Mouse (Mus musculus): Measurements from ENCODE around the gene Samd4b. TPM values are rescaled to one million over a fixed set of nuclear protein-coding genes. Genes with fewer than 3 reads are reported as not detected.
A peak's percentile ranks its signal among the peaks of the same experiment; 100 is the strongest.

Gene Samd4b
- polyA plus RNA-seq, 1 experiment, result 93.9 TPM

DNA sequence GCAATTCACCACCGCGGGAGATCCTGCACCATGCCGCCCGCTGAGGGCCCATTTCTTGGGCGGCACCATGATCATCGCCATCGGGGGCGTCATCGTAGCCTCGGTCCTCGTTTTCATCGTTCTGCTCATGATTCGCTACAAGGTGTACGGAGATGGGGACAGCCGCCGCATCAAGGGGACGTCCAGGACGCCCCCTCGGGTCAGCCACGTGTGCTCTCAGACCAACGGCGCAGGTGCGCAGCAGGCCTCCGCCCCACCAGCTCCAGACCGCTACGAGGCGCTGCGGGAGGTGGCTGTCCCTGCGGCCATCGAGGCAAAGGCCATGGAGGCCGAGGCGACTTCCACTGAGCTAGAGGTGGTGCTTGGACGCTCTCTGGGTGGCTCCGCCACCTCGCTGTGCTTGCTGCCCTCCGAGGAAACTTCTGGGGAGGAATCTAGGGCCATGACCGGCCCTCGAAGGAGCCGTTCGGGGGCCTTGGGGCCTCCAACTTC is 131.2 kb downstream of the Samd4b start:
- DNase-seq, result no peak
- no peaks in the 10 kb centered on the region for H3K4me1 ChIP-seq (ENCODE audit: control insufficient read depth, insufficient read depth, low read length)
- TF ChIP-seq POLR2A (IDR thresholded peaks at IDR 0.05; ENCODE audit: borderline replicate concordance, extremely low read depth, low read depth, low read length), result no peak
- no peak for TF ChIP-seq CTCF (IDR thresholded peaks at IDR 0.05; ENCODE audit: insufficient read depth, low read length)
- 48% methylated on average over 40 of the region's 40 CpGs for WGBS
- H3K4me3 ChIP-seq (replicated peaks; ENCODE audit: extremely low read depth, low read depth, low read length), result no peak overlapping the region

DNA sequence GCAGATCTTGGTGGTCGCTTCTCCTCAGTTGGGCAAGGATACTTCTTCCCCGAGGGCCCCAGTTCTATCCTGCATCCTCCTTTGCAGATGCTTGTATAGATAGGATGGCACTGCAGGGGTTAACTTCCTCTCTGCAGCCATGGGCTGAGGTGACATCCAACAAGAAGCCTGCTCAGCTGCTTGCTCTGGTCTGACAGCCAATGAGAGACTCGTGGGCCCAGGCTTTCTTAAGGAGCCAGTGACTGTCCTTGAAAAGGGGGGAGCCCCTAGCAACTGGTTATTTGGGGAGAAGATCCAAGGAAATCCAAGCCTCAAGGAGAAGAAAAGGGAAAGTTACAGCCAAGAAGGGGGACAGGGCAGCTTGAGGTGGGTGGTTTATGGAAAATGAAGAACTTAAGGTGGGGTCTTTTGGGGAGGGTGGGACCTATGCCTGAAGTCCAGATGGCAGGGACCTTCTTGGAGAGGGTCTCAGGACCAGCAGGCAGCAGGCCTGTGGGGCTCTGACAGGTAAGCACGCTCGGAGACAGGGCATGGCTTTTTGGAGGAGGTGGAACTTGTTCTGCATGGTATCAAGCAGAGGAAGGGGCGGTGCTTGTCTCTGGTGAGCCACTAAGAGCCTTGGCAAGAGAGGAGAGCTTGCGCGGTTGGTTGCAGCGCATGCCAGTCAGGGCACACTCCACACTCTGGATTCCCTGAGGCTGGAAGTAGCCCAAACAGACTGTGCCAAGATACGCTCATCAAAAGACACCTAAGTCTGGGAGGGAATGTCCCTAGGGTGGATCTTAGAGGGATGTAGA is 133.3 kb downstream of the Samd4b start:
- Histone ChIP-seq H3K4me1 (ENCODE audit: control insufficient read depth, insufficient read depth, low read length) (no peaks in the 10 kb centered on the region), H3K4me3 (replicated peaks; ENCODE audit: extremely low read depth, low read depth, low read length) (no peak overlapping the region)
- WGBS, result 56% methylated on average over 10 of the region's 10 CpGs
- peak; percentile 65 for DNase-seq
- no peak for TF ChIP-seq POLR2A (IDR thresholded peaks at IDR 0.05; ENCODE audit: borderline replicate concordance, extremely low read depth, low read depth, low read length)
- TF ChIP-seq CTCF (IDR thresholded peaks at IDR 0.05; ENCODE audit: insufficient read depth, low read length), result no peak

DNA sequence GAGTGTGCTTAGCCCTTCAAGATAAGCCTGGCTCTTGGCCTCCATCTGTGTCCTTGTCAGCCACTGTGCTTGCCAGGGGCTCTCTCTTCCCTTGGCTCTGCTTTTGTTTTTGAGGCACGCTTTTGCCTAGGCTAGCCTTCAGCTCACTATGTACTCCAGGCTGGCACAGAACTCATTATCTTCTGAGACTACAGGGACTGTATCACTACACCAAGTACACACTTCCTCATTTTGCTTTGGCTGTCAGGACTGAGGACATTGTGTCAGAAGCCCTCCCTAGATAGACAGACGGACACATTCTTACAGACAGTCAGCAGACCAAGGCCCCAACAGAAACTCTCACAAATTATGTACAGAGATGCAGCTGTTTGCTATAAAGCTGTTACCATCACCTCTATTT is 135.2 kb downstream of the Samd4b start:
- 89% methylated on average over 2 of the region's 2 CpGs for WGBS
- H3K4me1 ChIP-seq (ENCODE audit: control insufficient read depth, insufficient read depth, low read length), result no peaks in the 10 kb centered on the region
- TF ChIP-seq CTCF (IDR thresholded peaks at IDR 0.05; ENCODE audit: insufficient read depth, low read length), result no peak
- no peak for TF ChIP-seq POLR2A (IDR thresholded peaks at IDR 0.05; ENCODE audit: borderline replicate concordance, extremely low read depth, low read depth, low read length)
- no peak overlapping the region for H3K4me3 ChIP-seq (replicated peaks; ENCODE audit: extremely low read depth, low read depth, low read length)
- DNase-seq, result no peak

DNA sequence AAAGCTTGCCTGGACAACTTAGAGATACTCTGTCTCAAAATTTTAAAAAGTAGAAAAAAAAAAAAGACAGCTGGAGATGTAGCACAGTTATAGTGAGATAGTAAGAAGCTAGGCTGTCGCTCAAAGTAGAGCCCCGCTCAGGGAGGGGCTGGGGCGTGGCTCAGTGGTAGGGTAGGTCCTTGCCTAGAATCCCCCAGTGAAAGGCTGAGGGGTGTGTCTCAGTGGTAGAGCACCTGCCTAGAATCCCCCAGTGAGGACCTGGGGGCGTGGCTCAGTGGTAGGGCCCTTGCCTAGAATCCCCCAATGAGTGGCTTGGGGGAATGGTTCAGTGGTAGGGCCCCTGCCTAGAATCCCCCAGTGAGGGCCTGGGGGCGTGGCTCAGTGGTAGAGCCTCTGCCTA is 137.6 kb downstream of the Samd4b start:
- DNase-seq, result no peak
- Histone ChIP-seq H3K4me1 (ENCODE audit: control insufficient read depth, insufficient read depth, low read length) (no peaks in the 10 kb centered on the region), H3K4me3 (replicated peaks; ENCODE audit: extremely low read depth, low read depth, low read length) (no peak overlapping the region)
- TF ChIP-seq POLR2A (IDR thresholded peaks at IDR 0.05; ENCODE audit: borderline replicate concordance, extremely low read depth, low read depth, low read length), result no peak
- TF ChIP-seq CTCF (IDR thresholded peaks at IDR 0.05; ENCODE audit: insufficient read depth, low read length), result no peak
- 90% methylated on average over 5 of the region's 5 CpGs for WGBS

DNA sequence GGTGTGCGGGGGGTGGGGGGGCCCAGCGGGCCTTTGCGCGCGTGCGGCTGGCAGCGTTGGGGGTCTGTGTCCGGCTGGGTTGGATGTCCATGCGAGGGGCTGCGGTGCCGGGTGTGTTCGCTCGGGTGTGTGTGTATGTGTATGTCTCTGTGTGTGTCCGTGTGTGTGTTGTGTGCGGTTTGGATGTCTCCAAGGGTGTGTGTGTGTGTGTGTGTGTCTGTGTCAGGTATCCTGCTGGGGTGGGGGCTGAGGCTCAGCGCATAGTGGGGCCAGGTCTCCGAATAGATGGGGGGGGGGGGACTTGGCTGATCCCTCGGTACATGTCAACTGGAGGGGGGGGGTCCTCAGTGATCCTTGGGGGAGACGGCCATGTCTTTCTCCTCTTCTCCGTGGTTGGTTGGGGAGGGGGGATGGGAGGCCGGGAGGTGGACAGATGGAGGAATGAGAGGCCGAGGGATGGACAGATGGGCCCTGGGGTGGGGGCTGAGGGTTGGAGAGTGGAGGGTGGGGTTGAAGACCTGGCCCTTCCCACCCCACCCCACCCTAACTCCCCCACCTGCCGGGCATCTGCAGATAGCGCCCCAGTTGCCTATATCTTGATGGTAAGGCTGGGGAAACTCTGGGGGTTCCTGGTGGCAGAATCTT is 145.5 kb downstream of the Samd4b start:
- peaks cover 3% of the 10 kb centered on the region for H3K4me1 ChIP-seq (ENCODE audit: control insufficient read depth, insufficient read depth, low read length)
- H3K4me3 ChIP-seq (replicated peaks; ENCODE audit: extremely low read depth, low read depth, low read length), result peak overlapping the region; percentile 57
- WGBS, result 5% methylated on average over 22 of the region's 24 CpGs
- TF ChIP-seq CTCF (IDR thresholded peaks at IDR 0.05; ENCODE audit: insufficient read depth, low read length) (no peak), POLR2A (IDR thresholded peaks at IDR 0.05; ENCODE audit: borderline replicate concordance, extremely low read depth, low read depth, low read length) (no peak)
- no peak for DNase-seq

DNA sequence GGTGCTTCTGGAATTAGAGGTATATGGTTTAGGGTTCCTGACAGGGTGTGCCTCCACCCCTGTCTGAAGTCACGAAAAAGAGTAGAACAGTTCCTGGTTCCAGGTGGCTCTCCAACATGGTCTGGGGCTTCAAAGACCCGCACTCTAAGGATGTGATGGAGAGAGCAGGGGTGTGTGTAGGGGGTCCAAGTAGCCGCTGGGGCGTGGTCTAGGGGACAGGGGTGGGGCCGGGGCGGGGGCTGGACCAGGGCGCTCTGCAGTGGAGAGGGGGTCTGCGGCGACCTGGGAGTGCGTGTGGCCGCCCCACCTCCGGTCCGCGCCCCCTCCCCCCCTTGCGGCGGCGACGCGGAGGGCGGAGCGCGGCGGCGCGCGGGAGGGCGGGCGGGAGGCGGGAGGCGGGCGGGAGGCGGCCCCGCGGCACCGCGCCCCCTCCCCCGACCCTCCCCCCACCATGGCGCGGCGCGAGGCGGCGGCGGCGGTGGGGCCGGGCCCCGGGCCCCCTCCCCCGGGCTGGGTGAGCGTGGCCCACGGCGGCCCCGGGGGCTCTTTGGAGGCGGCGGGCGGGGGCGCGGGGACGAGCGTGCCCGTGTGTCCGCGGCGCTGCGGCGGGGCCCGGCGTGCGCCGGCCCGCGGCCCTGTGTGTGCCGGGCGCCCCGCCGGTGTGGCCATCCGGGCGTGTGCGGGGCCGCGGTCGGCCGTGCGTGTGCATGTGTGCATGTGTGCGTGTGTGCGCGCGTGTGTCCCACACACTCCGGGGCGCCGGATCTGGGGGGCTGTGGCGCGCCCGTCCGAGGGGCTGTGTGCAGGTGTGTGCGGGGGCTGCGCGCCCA is 146.2 kb downstream of the Samd4b start, which contains the start of gene Lrfn1:
Gene Lrfn1, plus strand, starts transcription at position 450 of the 830 bp plus-strand sequence.
- Histone ChIP-seq H3K4me3 (replicated peaks; ENCODE audit: extremely low read depth, low read depth, low read length) (peak within 1 kb of the TSS; percentile 57), H3K4me1 (ENCODE audit: control insufficient read depth, insufficient read depth, low read length) (peaks cover 3% of the 10 kb centered on the region)
- 2% methylated on average over 79 of the region's 97 CpGs for WGBS
- TF ChIP-seq CTCF (IDR thresholded peaks at IDR 0.05; ENCODE audit: insufficient read depth, low read length) (no peak), POLR2A (IDR thresholded peaks at IDR 0.05; ENCODE audit: borderline replicate concordance, extremely low read depth, low read depth, low read length) (no peak)
- no peak for DNase-seq

DNA sequence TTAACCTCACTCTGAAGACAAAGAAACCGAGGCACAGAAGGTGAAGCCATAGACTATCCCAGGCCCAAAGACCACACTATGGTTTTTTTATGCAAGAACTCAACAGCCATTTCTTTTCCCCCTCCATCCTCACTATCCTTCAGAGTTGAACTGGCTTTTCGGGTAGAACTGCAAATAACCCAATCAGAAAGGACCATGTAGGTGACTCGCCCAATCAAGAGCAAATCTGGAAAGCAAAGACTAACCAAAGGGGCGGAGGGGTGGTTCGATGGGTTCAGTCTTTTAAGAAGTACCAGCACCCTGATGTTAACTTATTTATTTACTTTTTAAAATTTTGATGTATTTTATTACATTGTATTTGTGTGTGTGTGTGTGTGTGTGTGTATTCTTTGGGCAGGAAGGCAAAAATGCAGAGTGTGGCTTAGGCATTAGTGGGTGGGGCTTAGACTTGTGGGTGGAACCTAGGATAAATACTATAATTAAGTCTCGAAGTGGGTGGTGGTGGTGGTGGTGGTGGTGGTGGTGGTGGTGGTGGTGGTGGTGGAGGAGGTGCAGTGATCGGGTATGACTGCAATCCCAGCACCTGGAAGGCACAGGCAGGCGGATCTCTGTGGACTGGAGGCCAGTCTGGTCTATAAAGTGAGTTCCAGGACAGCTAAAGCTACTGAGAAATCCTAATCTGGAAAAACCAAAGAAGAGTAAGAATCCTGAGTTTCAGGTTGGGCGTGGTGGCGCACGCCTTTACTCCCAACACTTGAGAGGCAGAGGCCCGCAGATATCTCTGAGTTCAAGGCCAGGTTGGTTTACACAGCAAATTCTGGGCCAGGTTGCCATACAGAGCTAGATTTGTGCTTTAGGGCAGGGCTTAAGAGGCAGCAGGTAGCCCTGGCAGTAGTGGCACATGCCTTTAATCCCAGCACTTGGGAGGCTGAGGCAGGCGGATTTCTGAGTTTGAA is 149.8 kb downstream of the Samd4b start:
- no peak for DNase-seq
- TF ChIP-seq CTCF (IDR thresholded peaks at IDR 0.05; ENCODE audit: insufficient read depth, low read length), result no peak
- TF ChIP-seq POLR2A (IDR thresholded peaks at IDR 0.05; ENCODE audit: borderline replicate concordance, extremely low read depth, low read depth, low read length), result no peak
- Histone ChIP-seq H3K4me3 (replicated peaks; ENCODE audit: extremely low read depth, low read depth, low read length) (no peak overlapping the region), H3K4me1 (ENCODE audit: control insufficient read depth, insufficient read depth, low read length) (peaks cover 3% of the 10 kb centered on the region)
- 70% methylated on average over 13 of the region's 13 CpGs for WGBS

DNA sequence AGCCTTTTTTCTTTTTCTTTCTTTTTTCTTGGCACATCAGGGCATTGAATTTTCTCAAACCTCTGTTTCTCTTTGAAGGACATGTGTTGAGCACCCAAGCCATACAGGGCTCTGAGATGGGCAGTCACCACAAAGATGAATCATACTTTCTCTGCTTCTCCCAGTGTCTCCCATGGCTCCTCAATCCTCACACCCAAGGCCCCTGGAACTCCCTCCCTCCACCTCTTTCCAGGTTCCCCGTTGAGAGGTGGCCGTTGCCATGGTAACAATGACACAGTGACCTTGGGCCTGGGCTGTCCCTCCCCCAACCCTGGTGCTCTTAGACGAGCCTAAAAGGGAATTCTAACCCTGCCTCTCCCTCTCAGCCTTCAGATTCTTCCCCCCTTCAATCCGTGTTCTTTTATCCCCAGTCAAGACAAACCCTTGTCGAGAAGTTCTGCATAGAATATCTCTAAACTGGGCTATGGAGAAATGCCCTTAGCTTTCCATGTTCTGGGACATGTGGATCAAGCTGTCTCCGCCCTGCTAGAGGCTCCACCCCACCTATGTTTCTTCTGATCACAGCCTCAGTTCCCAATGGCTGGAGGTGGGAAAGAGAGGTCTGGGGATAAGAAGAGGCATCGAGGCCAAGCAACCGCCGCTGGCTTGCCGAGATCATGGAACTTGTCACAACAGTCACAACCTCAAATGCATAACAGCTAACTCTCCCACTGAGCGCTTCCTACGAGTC is 150.7 kb downstream of the Samd4b start:
- TF ChIP-seq CTCF (IDR thresholded peaks at IDR 0.05; ENCODE audit: insufficient read depth, low read length) (no peak), POLR2A (IDR thresholded peaks at IDR 0.05; ENCODE audit: borderline replicate concordance, extremely low read depth, low read depth, low read length) (no peak)
- H3K4me1 ChIP-seq (ENCODE audit: control insufficient read depth, insufficient read depth, low read length), result peaks cover under 1% of the 10 kb centered on the region
- WGBS, result 42% methylated on average over 12 of the region's 12 CpGs
- no peak overlapping the region for H3K4me3 ChIP-seq (replicated peaks; ENCODE audit: extremely low read depth, low read depth, low read length)
- DNase-seq, result no peak

Data from lung, adult 2 months (tissue).